Mouse (Mus musculus) lung, postnatal 0 days (tissue): ENCODE results near the gene Slc6a21.

Experiments used
- CTCF ChIP-seq: IDR thresholded peaks from 2 replicates; pipeline ENCODE4 v1.5.1; 2016; ENCODE audit warnings: antibody characterized with exemption, mild to moderate bottlenecking
- EP300 ChIP-seq: IDR thresholded peaks from 2 replicates; pipeline ENCODE4 v1.6.1; 2016; ENCODE audit warnings: antibody characterized with exemption, mild to moderate bottlenecking, control low read depth

DNA sequence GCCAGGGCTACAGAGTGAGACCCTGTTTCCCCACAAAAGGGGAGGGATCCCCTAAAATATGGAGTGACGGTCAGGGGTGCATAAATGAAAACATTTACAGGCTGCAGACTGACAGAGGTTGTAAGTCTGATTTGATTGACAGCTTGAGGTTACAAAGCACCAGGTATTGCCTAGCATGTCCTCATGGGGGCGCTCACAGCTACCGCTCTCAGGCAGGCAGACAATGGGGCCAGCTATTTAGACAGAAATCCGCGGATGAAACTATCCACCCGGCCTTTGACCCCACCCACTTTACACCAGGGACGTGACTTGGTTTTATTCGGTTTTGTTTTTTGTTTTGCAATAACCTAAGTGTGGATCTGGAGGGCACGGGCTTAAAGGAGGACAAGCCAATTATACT lies 32.1 kb downstream of the Slc6a21 start:
- peak; percentile 83 for TF ChIP-seq CTCF
- TF ChIP-seq EP300 = no peak
